Mouse (Mus musculus) forebrain, embryonic 11.5 days (tissue): ENCODE data around the gene Olfr49. TPM values are rescaled to one million over a fixed set of nuclear protein-coding genes. Genes with fewer than 3 reads are reported as not detected.

ENCODE experiments used
- ATAC-seq: fragments of 200-750 bp; cut with Nextera tagmentation; replicated peaks from 2 replicates; pipeline ENCODE4 v1.8.0; 2017; ENCODE audit warnings: moderate TSS enrichment; ENCODE audit not compliant: low FRiP score
- DNase-seq: peaks from one replicate; pipeline ENCODE4 v3.0.0-alpha.2; 2017; ENCODE audit warnings: low spot score
- H3K27ac ChIP-seq: fragments of 300-500 bp; sonication (generic); 2 replicates; pipeline ENCODE4 v1.5.1; 2014; ENCODE audit warnings: low read depth, low read length
- H3K27me3 ChIP-seq: fragments of 300-500 bp; sonication (generic); 2 replicates; pipeline ENCODE4 v1.6.1; 2014; ENCODE audit warnings: mild to moderate bottlenecking, low read length, mixed read lengths; ENCODE audit not compliant: control insufficient read depth, insufficient read depth
- H3K36me3 ChIP-seq: fragments of 300-500 bp; sonication (generic); 2 replicates; pipeline ENCODE4 v1.6.1; 2014; ENCODE audit warnings: mild to moderate bottlenecking, low read length, moderate library complexity, mixed read lengths; ENCODE audit not compliant: control insufficient read depth, insufficient read depth
- H3K4me1 ChIP-seq: fragments of 300-500 bp; sonication (generic); replicated peaks from 2 replicates; pipeline ENCODE4 v1.6.1; 2014; ENCODE audit warnings: low read length, mixed read lengths; ENCODE audit not compliant: control insufficient read depth, insufficient read depth
- H3K4me2 ChIP-seq: fragments of 300-500 bp; sonication (generic); 2 replicates; pipeline ENCODE4 v1.6.1; 2014; ENCODE audit warnings: low read depth, mild to moderate bottlenecking, low read length, moderate library complexity, mixed read lengths; ENCODE audit not compliant: severe bottlenecking
- H3K4me3 ChIP-seq: fragments of 300-500 bp; sonication (generic); 2 replicates; pipeline ENCODE4 v1.5.1; 2014; ENCODE audit warnings: low read depth, low read length
- H3K9ac ChIP-seq: fragments of 300-500 bp; sonication (generic); 2 replicates; pipeline ENCODE4 v1.6.1; 2014; ENCODE audit warnings: low read length
- H3K9me3 ChIP-seq: fragments of 300-500 bp; sonication (generic); 2 replicates; pipeline ENCODE4 v1.6.1; 2016; ENCODE audit warnings: low read length, mixed read lengths; ENCODE audit not compliant: control insufficient read depth
- WGBS: fragments of 180-500 bp; shearing (Covaris S2); extraction: QIAGEN DNeasy Blood & Tissue Kit; methylation state at CpG from one replicate; pipeline ENCODE4 v1.1.7; 2014; 5-methylcytosine and 5-hydroxymethylcytosine counted together
- polyA plus RNA-seq: library from polyadenylated mRNA; unstranded; fragments of >200 nt; fragmentation: Nextera tagmentation; extraction: Ambion mirVana; gene quantifications from 2 replicates; pipeline ENCODE4 v1.2.1, GENCODE M21; 2014

The Olfr49 gene
- polyA plus RNA-seq, 1 experiment from 2014 or later = not detected

DNA sequence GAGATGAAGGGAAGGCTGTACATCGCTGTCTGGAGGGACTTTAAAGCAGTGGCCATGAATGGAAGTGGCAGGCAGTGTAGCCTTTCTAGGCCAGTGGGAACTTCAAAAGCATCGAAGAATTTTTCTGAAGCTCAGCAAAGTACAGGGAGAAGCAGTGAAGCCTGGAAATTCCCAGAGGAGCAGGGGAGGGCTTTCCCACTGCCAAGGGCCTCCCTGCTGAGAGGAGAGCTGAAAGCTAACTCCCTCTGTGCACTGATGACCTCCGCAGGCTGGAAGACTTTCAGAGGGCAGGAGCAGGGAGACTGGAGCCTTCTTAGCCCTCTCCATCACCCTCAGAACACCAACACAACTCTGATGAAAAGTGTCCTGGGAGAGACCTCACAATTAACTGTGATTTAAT lies 27.0 kb upstream of the Olfr49 start:
- Histone ChIP-seq H3K27ac (no peak overlapping the region), H3K36me3 (no peaks in the 10 kb centered on the region), H3K4me2 (no peak overlapping the region), H3K9ac (no peak overlapping the region), H3K9me3 (no peaks in the 10 kb centered on the region), H3K27me3 (no peaks in the 10 kb centered on the region), H3K4me1 (no peaks in the 10 kb centered on the region), H3K4me3 (no peak overlapping the region)
- ATAC-seq (no peak), DNase-seq (no peak)
- 28% methylated on average over 3 of the region's 3 CpGs for WGBS

DNA sequence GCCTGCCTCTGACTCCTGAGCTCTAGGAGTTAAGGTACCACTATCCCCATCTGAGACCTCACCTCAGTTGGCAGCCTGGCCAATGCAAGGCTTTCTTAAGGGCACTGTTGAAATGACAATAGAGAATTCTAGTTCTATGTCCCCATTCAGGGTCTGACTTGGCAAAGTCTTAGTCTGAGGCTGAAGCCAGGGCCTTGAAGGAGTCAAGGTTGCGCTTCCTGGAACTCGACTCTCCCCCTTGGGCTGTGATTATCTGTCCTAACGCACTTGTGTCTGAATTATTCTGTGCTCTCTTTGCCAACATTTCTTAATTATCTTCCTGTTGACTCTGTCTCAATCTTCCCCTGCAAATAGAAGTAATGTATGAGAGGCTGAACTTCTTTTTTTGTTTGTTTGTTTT lies 15.9 kb upstream of the Olfr49 start:
- H3K9ac ChIP-seq = no peak overlapping the region
- H3K4me3 ChIP-seq = no peak overlapping the region
- ATAC-seq = no peak
- no peaks in the 10 kb centered on the region for H3K27me3 ChIP-seq
- no peaks in the 10 kb centered on the region; the same call in 1 of the 2 replicates for H3K9me3 ChIP-seq
- no peak overlapping the region for H3K27ac ChIP-seq
- H3K4me2 ChIP-seq = no peak overlapping the region
- no peak for DNase-seq
- 88% methylated on average over 3 of the region's 3 CpGs for WGBS
- H3K36me3 ChIP-seq = no peaks in the 10 kb centered on the region
- no peaks in the 10 kb centered on the region for H3K4me1 ChIP-seq

DNA sequence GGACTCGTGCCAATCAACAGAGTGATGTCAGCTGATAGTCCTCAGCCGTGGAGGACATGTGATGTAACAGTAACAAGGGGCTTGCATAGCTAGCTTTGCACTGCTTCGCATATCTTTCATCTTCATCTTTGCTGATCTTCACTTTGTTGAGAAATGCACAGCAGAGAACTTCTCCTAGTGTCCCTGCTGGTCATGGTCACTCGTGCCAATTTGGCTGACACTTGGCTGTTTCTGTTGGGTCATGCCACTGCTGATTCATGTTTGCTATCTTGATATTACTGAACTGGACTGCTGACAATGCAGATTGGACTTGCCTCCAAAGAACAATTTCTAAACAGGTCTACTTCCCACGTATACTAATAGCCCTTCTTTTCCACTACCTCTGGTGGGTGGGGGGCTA lies 15.4 kb upstream of the Olfr49 start:
- H3K4me2 ChIP-seq = no peak overlapping the region
- no peak for ATAC-seq
- no peak overlapping the region for H3K27ac ChIP-seq
- H3K27me3 ChIP-seq = no peaks in the 10 kb centered on the region
- H3K9me3 ChIP-seq = no peaks in the 10 kb centered on the region; the same call in 1 of the 2 replicates
- 86% methylated on average over 5 of the region's 5 CpGs for WGBS
- DNase-seq = no peak
- H3K4me1 ChIP-seq = no peaks in the 10 kb centered on the region
- H3K9ac ChIP-seq = no peak overlapping the region
- H3K36me3 ChIP-seq = no peaks in the 10 kb centered on the region
- H3K4me3 ChIP-seq = no peak overlapping the region

DNA sequence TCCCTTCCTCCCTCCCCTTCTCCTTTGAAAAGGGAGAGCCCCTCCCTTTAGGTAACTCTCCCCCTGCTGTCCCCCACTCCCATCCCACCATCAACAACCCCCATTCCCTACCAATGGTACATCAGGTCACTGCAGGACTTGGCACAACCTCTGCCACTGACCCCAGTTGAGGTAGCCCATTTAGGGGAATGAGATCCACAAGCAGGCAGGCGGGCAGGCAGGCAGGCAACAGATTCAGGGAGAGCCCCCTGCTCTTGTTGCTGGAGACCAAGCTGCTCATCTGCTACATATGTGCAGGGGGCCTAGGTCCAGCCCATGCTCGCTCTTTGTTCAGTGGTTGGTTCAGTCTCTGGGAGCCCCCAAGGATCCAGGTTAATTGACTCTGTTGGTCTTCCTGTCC lies 8.3 kb downstream of the Olfr49 start:
- WGBS = 87% methylated on average over 2 of the region's 2 CpGs
- Histone ChIP-seq H3K4me3 (no peak overlapping the region), H3K27me3 (no peaks in the 10 kb centered on the region), H3K4me1 (no peaks in the 10 kb centered on the region), H3K4me2 (no peak overlapping the region), H3K9me3 (no peaks in the 10 kb centered on the region), H3K36me3 (no peaks in the 10 kb centered on the region), H3K9ac (no peak overlapping the region), H3K27ac (no peak overlapping the region)
- ATAC-seq = no peak
- DNase-seq = no peak

DNA sequence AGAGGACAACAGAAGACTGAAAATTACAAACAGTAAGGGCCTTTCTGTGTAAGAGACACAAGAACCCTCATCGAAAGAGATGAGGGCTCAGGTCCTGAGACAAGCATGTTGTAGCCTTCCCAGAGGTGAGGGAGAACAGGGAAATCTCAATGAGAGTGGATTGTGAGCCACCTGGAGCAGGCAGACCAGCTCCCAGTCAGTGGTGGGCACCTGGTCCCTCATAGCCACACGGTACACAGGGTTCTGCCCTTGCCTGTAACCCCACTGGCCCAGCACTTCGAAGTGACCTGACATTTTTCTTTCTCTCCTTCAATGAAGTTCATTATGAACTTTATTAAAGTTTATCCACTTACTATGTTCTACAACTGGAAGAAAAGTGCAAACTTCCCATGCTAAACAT lies 12.0 kb downstream of the Olfr49 start:
- no peak for ATAC-seq
- H3K27me3 ChIP-seq = no peaks in the 10 kb centered on the region
- H3K27ac ChIP-seq = no peak overlapping the region
- no peaks in the 10 kb centered on the region for H3K36me3 ChIP-seq
- DNase-seq = no peak
- no peak overlapping the region for H3K9ac ChIP-seq
- 89% methylated on average over 3 of the region's 3 CpGs for WGBS
- no peak overlapping the region for H3K4me2 ChIP-seq
- H3K9me3 ChIP-seq = no peaks in the 10 kb centered on the region
- no peaks in the 10 kb centered on the region for H3K4me1 ChIP-seq
- no peak overlapping the region for H3K4me3 ChIP-seq

DNA sequence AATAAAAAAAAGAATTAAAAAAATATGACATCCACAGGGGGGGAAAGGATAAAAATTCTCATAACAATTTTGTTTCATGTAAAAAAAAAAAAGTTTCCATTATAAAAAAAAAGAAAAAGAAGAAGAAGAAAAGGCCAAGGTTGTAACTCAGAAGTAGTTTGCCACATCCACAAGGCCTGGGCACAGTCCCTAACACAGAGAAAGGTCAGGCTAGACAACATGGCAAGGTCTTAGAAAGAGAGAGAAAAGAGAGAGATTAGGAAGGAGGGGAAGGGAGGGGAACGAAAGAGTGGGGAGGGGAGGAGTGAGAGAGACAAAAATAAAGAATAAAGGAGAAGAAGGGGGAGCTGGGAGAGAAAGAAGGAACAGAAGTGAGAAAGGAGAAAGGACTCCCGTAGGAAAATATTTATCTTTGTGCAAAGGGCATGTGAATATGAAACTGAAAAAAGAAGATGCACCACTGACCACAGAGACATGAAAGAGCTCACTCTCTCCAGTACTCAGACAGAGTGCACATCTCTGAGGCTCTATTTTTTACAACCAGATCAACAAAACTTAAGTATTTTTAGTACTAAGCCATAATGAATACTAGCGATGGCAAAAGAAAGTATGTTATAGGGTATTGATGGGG lies 12.6 kb downstream of the Olfr49 start:
- Histone ChIP-seq H3K9me3 (no peaks in the 10 kb centered on the region), H3K9ac (no peak overlapping the region), H3K4me3 (no peak overlapping the region), H3K27ac (no peak overlapping the region), H3K27me3 (no peaks in the 10 kb centered on the region), H3K4me1 (no peaks in the 10 kb centered on the region), H3K36me3 (no peaks in the 10 kb centered on the region), H3K4me2 (no peak overlapping the region)
- DNase-seq (no peak), ATAC-seq (no peak)
- 71% methylated on average over 3 of the region's 3 CpGs for WGBS

DNA sequence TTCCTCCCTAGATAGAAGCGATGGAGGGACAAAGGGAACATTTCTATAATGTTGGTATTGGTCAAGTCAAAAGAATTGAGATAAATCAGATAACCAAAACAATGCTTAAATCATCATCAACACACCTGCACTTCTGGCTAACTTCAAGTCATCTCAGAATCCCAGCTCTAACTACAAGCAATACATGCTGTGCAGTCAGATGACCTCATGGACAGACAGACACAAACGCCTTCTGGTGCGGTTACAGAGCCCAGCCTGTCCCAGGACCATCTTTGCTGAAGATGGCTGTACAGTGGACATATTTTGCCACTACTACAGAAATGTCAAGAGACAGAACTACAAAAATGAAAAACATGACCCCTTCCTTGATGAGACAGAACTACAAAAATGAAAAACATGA lies 14.3 kb downstream of the Olfr49 start:
- no peaks in the 10 kb centered on the region for H3K36me3 ChIP-seq
- H3K9me3 ChIP-seq = no peaks in the 10 kb centered on the region
- no peak overlapping the region for H3K9ac ChIP-seq
- no peaks in the 10 kb centered on the region for H3K27me3 ChIP-seq
- no peak for ATAC-seq
- 89% methylated on average over 3 of the region's 3 CpGs for WGBS
- no peak overlapping the region for H3K4me3 ChIP-seq
- H3K4me2 ChIP-seq = no peak overlapping the region
- DNase-seq = no peak
- no peaks in the 10 kb centered on the region for H3K4me1 ChIP-seq
- H3K27ac ChIP-seq = no peak overlapping the region

DNA sequence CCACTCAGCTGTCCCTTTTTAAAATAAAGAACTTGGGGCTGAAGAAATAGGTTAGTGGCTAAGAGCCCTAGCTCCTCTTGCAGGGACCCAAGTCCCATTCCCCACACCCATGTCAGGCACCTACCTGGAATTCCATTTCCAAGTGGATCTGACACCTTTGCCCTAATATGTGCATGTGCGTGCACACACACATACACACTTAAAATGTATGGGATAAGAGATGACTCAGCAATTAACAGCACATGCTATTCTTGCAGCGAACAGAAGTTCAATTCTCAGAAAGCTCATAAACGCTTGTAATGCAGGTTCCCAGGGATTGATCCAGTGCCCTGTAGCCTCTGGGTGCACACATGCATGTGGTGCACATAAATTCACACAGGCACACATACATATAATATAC lies 15.2 kb downstream of the Olfr49 start:
- Histone ChIP-seq H3K4me1 (no peaks in the 10 kb centered on the region), H3K4me3 (no peak overlapping the region), H3K36me3 (no peaks in the 10 kb centered on the region), H3K27me3 (no peaks in the 10 kb centered on the region), H3K9me3 (no peaks in the 10 kb centered on the region), H3K9ac (no peak overlapping the region), H3K27ac (no peak overlapping the region), H3K4me2 (no peak overlapping the region)
- ATAC-seq (no peak), DNase-seq (no peak)
- whole genome bisulfite sequencing = 97% methylated on average over 3 of the region's 3 CpGs

DNA sequence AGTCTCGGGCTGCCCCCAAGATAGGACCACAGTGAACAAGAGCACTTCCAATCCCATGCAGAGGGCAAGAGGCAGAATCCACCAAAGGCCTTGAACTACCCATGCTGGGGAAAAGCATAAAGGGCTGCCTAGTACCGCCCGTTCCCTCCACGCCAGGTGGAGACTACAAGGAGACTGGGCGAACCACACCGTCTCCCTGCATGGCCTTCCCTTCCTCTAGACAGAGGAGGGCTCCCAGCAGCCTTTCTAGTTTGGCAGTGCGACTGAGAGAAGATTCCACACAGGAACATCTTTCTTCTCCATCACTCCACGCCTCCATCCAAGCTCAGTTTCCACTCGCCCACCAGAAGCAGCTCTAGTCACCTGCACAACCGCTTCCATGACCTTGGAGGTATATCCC lies 16.8 kb downstream of the Olfr49 start:
- Histone ChIP-seq H3K4me2 (no peak overlapping the region), H3K27ac (no peak overlapping the region), H3K4me3 (no peak overlapping the region), H3K36me3 (no peaks in the 10 kb centered on the region; the same call in 1 of the 2 replicates), H3K9me3 (no peaks in the 10 kb centered on the region), H3K9ac (no peak overlapping the region), H3K27me3 (no peaks in the 10 kb centered on the region), H3K4me1 (no peaks in the 10 kb centered on the region)
- DNase-seq (no peak), ATAC-seq (no peak)
- WGBS = 92% methylated on average over 10 of the region's 10 CpGs
